Mouse (Mus musculus) intestine, postnatal 0 days (tissue): ENCODE data around the gene Tom1l2. TPM values are rescaled to one million over a fixed set of nuclear protein-coding genes. Genes with fewer than 3 reads are reported as not detected.

ENCODE experiments used
- ATAC-seq: fragments of 200-750 bp; cut with Nextera tagmentation; 2 replicates; pipeline ENCODE4 v1.8.0; 2017; ENCODE audit warnings: mild to moderate bottlenecking, moderate TSS enrichment, moderate library complexity
- H3K27ac ChIP-seq: fragments of 300-500 bp; sonication (generic); 2 replicates; pipeline ENCODE4 v1.5.1; 2014; ENCODE audit warnings: mild to moderate bottlenecking, low read depth, low read length, moderate library complexity
- H3K27me3 ChIP-seq: fragments of 300-500 bp; sonication (generic); replicated peaks from 2 replicates; pipeline ENCODE4 v1.6.1; 2014; ENCODE audit warnings: low read length, mixed read lengths; ENCODE audit not compliant: control insufficient read depth, insufficient read depth
- H3K36me3 ChIP-seq: fragments of 300-500 bp; sonication (generic); 2 replicates; pipeline ENCODE4 v1.6.1; 2014; ENCODE audit warnings: mild to moderate bottlenecking, moderate library complexity; ENCODE audit not compliant: control insufficient read depth, insufficient read depth
- H3K4me1 ChIP-seq: fragments of 300-500 bp; sonication (generic); replicated peaks from 2 replicates; pipeline ENCODE4 v1.6.1; 2014; ENCODE audit warnings: antibody characterized with exemption, low read length, mixed read lengths; ENCODE audit not compliant: control insufficient read depth, insufficient read depth
- H3K4me2 ChIP-seq: fragments of 300-500 bp; sonication (generic); replicated peaks from 2 replicates; pipeline ENCODE4 v1.6.1; 2014; ENCODE audit warnings: low read depth, mild to moderate bottlenecking, moderate library complexity
- H3K4me3 ChIP-seq: fragments of 300-500 bp; sonication (generic); 2 replicates; pipeline ENCODE4 v1.5.1; 2014; ENCODE audit warnings: low read depth, low read length
- H3K9ac ChIP-seq: fragments of 300-500 bp; sonication (generic); 2 replicates; pipeline ENCODE4 v1.6.1; 2014; ENCODE audit warnings: mild to moderate bottlenecking, low read depth, low read length
- H3K9me3 ChIP-seq: fragments of 300-500 bp; sonication (generic); 2 replicates; pipeline ENCODE4 v1.6.1; 2016; ENCODE audit warnings: mixed run types; ENCODE audit not compliant: control insufficient read depth
- CTCF ChIP-seq: sonication (generic); IDR thresholded peaks from 2 replicates; pipeline ENCODE4 v1.5.1; 2016; ENCODE audit warnings: low read depth, mild to moderate bottlenecking, control low read depth, antibody characterized with exemption, moderate library complexity
- WGBS: fragments of 180-500 bp; shearing (Covaris S2); extraction: QIAGEN DNeasy Blood & Tissue Kit; methylation state at CpG from one replicate; pipeline ENCODE4 v1.1.7; 2014; 5-methylcytosine and 5-hydroxymethylcytosine counted together
- polyA plus RNA-seq: library from polyadenylated mRNA; unstranded; fragments of >200 nt; fragmentation: Nextera tagmentation; extraction: Ambion mirVana; gene quantifications from 2 replicates; pipeline ENCODE4 v1.2.1, GENCODE M21; 2015

Gene Tom1l2
- polyA plus RNA-seq, 1 experiment from 2014 or later = 29.6 TPM

DNA sequence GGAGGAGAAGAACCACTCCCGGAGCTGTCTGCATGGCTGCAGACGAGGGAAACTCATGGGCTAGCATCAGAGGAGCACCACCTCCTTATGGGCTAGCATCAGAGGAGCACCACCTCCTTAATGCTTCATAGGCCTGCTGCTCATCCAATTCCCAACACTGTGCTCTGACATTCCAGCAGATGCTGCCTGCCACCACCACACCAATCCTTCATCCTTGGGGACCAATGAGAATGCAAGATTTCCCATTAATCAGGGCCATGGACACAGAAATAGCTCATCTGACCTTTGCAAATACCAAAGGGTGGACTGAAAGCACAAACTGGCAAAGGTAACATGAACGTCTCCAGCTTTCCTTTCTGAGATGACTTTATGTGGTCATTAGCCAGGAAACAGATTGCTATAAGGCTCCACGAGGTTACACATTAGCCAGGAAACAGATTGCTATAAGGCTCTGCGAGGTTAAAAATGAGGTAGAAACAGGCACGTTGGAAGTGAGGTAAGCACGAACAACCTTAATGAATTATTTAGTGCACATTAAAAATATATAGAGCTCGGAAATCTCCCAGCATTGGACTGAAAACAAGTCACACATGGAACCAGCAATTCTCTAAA, 32.2 kb downstream of the Tom1l2 start:
- ATAC-seq = no peak; the same call in 1 of the 2 replicates
- H3K9ac ChIP-seq = no peak overlapping the region
- TF ChIP-seq CTCF = no peak
- H3K4me2 ChIP-seq = 0 out of 2 replicates have a peak overlapping the region, but pooled peaks have one; percentile 18
- H3K27me3 ChIP-seq = no peaks in the 10 kb centered on the region
- no peaks in the 10 kb centered on the region for H3K9me3 ChIP-seq
- no peak overlapping the region for H3K4me3 ChIP-seq
- whole genome bisulfite sequencing = 29% methylated on average over 8 of the region's 8 CpGs
- H3K27ac ChIP-seq = peak overlapping the region; percentile 70
- H3K36me3 ChIP-seq = peaks cover 4% of the 10 kb centered on the region; the same call in 1 of the 2 replicates
- no peaks in the 10 kb centered on the region for H3K4me1 ChIP-seq

DNA sequence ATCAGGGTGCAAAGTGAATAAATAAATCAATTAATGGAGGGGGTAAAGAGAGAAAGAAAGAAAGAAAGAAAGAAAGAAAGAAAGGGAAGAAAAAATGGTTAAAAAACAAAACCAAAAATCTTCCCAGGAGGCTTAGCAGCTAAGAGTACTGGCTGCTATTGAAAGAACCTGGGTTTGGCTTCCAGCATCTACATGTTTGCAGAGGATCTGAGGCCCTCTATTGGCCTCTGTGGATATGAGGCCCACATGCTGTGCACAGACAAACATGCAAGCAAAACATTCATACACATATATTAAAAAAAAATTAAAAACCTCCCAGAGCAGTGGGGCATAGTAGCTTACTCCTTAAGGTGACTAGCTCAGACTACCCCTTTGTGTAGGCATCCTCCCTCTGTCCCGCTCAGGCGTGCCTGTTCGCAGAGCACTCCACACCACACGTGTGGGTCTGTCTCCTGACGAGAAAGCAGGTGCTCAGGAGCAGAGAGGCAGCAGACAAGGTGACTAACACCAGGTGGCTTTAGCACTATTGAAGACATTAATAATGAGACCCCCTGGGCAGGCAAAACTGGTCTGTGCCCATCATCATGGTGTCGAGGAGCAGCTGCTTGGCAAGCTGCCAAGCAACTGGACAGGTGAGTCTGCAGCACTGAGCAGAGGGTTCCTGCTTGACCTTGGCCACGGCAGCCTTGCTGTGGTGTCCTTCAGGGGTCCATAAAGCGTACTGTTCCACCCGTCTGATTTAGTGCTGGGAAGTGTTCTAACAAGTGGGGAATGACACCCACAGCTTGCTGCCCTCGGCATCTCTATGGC, 33.2 kb downstream of the Tom1l2 start:
- H3K4me2 ChIP-seq = no peak overlapping the region
- 38% methylated on average over 10 of the region's 10 CpGs for WGBS
- peak; percentile 37; the same call in 1 of the 2 replicates for TF ChIP-seq CTCF
- H3K9me3 ChIP-seq = no peaks in the 10 kb centered on the region
- ATAC-seq = no peak
- no peaks in the 10 kb centered on the region for H3K27me3 ChIP-seq
- no peaks in the 10 kb centered on the region for H3K4me1 ChIP-seq
- H3K9ac ChIP-seq = no peak overlapping the region
- H3K27ac ChIP-seq = peak overlapping the region; percentile 28; the same call in 1 of the 2 replicates
- peaks cover 4% of the 10 kb centered on the region; the same call in 1 of the 2 replicates for H3K36me3 ChIP-seq
- no peak overlapping the region for H3K4me3 ChIP-seq

DNA sequence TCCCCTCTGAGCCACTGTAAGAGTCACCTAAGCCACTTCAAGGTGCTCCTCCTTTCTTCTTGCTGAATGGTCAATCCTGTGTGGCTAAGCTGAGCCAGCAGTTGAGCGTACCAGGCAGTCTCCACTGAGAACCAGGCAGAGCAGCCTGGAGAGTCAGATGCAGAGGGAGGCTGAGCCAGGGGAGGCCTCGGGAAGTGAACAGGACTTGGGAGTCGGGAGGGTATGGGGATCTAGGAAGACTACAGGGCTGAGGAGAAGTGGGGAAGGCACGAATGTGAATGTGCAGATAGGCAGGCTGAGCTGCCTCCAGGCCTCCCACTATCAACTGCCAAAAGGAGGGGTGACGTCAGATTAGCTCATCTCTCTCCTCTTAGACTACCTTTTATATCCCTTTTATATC, 34.0 kb downstream of the Tom1l2 start:
- 76% methylated on average over 5 of the region's 5 CpGs for WGBS
- Histone ChIP-seq H3K4me2 (no peak overlapping the region), H3K9me3 (no peaks in the 10 kb centered on the region), H3K27ac (peak overlapping the region; percentile 31), H3K4me3 (no peak overlapping the region), H3K4me1 (no peaks in the 10 kb centered on the region), H3K9ac (no peak overlapping the region), H3K36me3 (peaks cover 4% of the 10 kb centered on the region; the same call in 1 of the 2 replicates), H3K27me3 (no peaks in the 10 kb centered on the region)
- TF ChIP-seq CTCF = no peak
- no peak for ATAC-seq

DNA sequence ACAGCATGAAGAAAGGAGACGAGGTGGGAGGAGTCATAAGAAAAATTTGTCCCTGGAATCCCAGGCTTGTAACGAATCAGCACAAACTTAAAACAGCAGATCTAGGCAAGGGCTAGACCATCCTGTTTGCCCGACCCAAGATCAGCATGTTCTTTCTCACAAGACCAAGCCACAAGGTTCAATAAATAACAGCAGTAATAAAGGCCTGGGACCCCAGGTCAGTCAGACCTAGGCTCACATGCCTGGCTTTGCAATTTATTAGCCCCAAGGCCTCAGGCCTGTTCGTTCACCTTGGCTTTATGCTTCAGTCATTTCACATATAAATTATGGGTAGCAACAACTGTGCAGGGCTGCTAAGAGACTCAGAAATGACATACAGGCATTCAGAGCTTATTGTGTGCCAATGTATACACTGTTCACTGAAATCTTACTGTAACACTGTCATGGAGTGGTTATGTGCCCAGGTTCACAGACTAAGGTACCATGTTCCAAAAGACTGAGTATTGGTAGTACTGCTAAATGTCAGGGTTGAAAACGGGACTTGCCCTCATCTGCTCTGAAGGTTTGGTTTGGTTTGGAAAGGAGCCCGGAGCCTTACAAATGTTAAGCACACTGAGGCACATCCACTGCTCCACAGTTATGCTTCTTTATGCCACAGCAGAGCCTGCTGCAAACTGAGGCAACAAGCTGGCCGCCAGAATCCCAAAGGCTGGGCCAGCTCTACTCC, 35.2 kb downstream of the Tom1l2 start:
- no peak for TF ChIP-seq CTCF
- Histone ChIP-seq H3K36me3 (peaks cover 4% of the 10 kb centered on the region; the same call in 1 of the 2 replicates), H3K27me3 (no peaks in the 10 kb centered on the region), H3K9me3 (no peaks in the 10 kb centered on the region), H3K4me3 (no peak overlapping the region), H3K4me2 (no peak overlapping the region), H3K27ac (no peak overlapping the region), H3K4me1 (no peaks in the 10 kb centered on the region), H3K9ac (no peak overlapping the region)
- 66% methylated on average over 7 of the region's 7 CpGs for WGBS
- ATAC-seq = no peak

DNA sequence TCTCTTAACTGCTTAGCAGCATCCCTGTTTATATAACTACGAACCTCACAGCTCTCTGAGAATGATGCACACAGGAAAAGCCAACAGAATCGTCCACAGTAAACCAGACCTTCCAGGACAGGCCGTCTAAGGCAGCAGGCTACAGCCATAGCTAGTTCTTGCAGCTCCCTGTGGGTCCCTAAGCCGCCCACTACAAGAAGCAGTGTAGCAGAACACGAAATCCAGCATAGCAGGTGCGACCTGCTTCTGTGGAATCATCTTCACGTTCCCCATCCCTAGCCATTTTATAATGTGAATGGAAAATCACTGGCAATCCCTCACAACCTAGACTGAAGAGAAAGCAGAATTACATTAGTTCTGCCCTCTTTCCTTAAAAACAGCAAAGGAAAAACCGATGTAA, 35.8 kb downstream of the Tom1l2 start:
- H3K9me3 ChIP-seq = no peaks in the 10 kb centered on the region
- H3K9ac ChIP-seq = no peak overlapping the region
- no peak overlapping the region for H3K27ac ChIP-seq
- H3K27me3 ChIP-seq = no peaks in the 10 kb centered on the region
- H3K4me3 ChIP-seq = no peak overlapping the region
- no peak overlapping the region for H3K4me2 ChIP-seq
- 71% methylated on average over 8 of the region's 8 CpGs for WGBS
- ATAC-seq = no peak
- no peaks in the 10 kb centered on the region for H3K4me1 ChIP-seq
- no peak for TF ChIP-seq CTCF
- H3K36me3 ChIP-seq = peaks cover 4% of the 10 kb centered on the region; the same call in 1 of the 2 replicates

DNA sequence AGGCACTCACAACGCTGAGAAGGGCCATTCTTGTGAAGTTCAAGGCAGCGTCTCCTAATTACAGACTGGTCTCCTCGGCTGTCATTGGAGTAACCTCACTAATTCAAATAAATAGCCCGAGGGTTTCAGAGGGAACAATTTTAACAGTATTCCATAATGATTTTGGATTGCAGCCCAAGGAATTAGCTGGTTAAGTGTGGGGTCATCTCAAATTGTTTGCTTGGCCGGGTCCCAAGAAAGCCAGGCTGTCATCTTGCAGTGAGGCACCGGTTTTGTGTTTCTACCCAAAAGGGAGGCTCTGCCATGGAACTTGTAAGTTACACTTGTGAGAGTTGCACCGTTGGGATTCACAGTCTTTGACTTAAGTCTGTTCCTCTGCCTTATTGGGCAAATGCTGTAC, 36.5 kb downstream of the Tom1l2 start:
- H3K4me2 ChIP-seq = no peak overlapping the region
- H3K4me1 ChIP-seq = peaks cover 6% of the 10 kb centered on the region; the same call in 1 of the 2 replicates
- 54% methylated on average over 7 of the region's 7 CpGs for WGBS
- no peaks in the 10 kb centered on the region for H3K27me3 ChIP-seq
- H3K4me3 ChIP-seq = no peak overlapping the region
- TF ChIP-seq CTCF = no peak
- no peak overlapping the region for H3K9ac ChIP-seq
- no peak for ATAC-seq
- H3K9me3 ChIP-seq = no peaks in the 10 kb centered on the region
- H3K36me3 ChIP-seq = peaks cover 4% of the 10 kb centered on the region; the same call in 1 of the 2 replicates
- H3K27ac ChIP-seq = no peak overlapping the region
